Mouse (Mus musculus) heart, embryonic 13.5 days (tissue): ENCODE data around the gene Parp16. TPM values are rescaled to one million over a fixed set of nuclear protein-coding genes. Genes with fewer than 3 reads are reported as not detected.
A peak's percentile ranks its signal among the peaks of the same experiment; 100 is the strongest.

ENCODE experiments used
- ATAC-seq: fragments of 200-750 bp; cut with Nextera tagmentation; 2 replicates; pipeline ENCODE4 v1.8.0; 2017; ENCODE audit warnings: moderate TSS enrichment; ENCODE audit not compliant: insufficient number of reproducible peaks, low FRiP score, low TSS enrichment; ENCODE audit errors: extremely low read depth
- H3K27ac ChIP-seq: fragments of 300-500 bp; sonication (generic); replicated peaks from 2 replicates; pipeline ENCODE4 v1.5.1; 2015; ENCODE audit warnings: moderate library complexity, mild to moderate bottlenecking, inconsistent platforms
- H3K27me3 ChIP-seq: fragments of 300-500 bp; sonication (generic); replicated peaks from 2 replicates; pipeline ENCODE4 v1.6.1; 2015; ENCODE audit warnings: mild to moderate bottlenecking, inconsistent platforms
- H3K36me3 ChIP-seq: fragments of 300-500 bp; sonication (generic); 2 replicates; pipeline ENCODE4 v1.6.1; 2015; ENCODE audit warnings: mild to moderate bottlenecking, inconsistent platforms
- H3K4me1 ChIP-seq: fragments of 300-500 bp; sonication (generic); 2 replicates; pipeline ENCODE4 v1.6.1; 2015; ENCODE audit warnings: inconsistent platforms
- H3K4me2 ChIP-seq: fragments of 300-500 bp; sonication (generic); 2 replicates; pipeline ENCODE4 v1.6.1; 2015; ENCODE audit warnings: inconsistent platforms, mild to moderate bottlenecking, moderate library complexity
- H3K4me3 ChIP-seq: fragments of 300-500 bp; sonication (generic); 2 replicates; pipeline ENCODE4 v1.5.1; 2015; ENCODE audit warnings: moderate library complexity, mild to moderate bottlenecking, inconsistent platforms
- H3K9ac ChIP-seq: fragments of 300-500 bp; sonication (generic); 2 replicates; pipeline ENCODE4 v1.6.1; 2015; ENCODE audit warnings: inconsistent platforms, mild to moderate bottlenecking, moderate library complexity
- H3K9me3 ChIP-seq: fragments of 300-500 bp; sonication (generic); 2 replicates; pipeline ENCODE4 v1.6.1; 2016; ENCODE audit warnings: inconsistent platforms
- WGBS: fragments of 180-500 bp; shearing (Covaris S2); methylation state at CpG from one replicate; pipeline ENCODE4 v1.1.7; 2015; ENCODE audit warnings: mixed read lengths; 5-methylcytosine and 5-hydroxymethylcytosine counted together
- polyA plus RNA-seq: library from polyadenylated mRNA; unstranded; fragments of >200 nt; fragmentation: Nextera tagmentation; extraction: Ambion mirVana; gene quantifications from 2 replicates; pipeline ENCODE4 v1.2.1, GENCODE M21; 2015

Gene Parp16
- polyA plus RNA-seq, 1 experiment from 2014 or later: 4.5 TPM

DNA sequence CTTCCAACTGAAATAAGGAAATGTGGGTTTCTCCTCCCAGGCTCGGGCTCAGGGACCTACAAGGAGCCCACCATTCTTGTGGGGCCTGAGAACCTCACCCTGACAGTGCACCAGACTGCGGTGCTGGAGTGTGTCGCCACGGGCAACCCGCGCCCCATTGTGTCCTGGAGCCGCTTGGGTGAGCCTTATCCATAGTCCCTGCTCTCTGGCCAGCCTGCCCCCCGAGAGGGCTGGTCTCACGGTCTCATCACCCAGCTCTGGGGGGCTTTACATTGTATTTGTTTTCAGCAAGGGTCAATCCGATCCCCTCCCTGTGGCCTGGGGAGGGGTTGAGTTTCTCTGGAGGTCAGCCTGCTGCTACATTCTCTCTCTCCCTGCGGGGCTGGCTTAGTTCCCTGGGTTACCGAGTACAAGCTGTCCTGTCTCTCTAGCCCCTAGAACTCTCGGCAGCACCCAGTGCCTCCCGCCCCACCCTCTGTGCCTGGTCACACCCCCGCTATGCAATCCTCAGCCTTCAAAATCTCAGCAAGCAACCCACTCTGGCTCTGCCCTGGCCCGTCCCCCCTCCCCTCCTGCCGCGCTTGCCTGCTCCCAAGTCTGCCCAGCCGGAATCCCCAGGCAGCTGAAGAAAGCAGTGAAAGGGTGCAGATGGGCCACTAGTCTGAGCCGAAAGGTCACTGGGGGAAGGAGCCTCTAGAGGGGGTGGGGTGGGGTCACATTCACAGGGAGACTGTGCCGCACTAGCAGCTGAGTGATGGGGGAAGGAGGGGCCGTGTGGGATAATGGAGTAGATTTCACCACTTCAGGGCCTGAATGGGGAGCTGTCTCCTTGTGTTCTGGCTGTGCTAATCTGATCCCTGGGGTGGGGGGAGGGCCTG is 16.6 kb upstream of the Parp16 start:
- ATAC-seq: 0 out of 2 replicates have a peak, but pooled peaks have one; percentile 26
- peak overlapping the region; percentile 62 for H3K4me2 ChIP-seq
- H3K4me3 ChIP-seq: peak overlapping the region; percentile 16
- no peaks in the 10 kb centered on the region for H3K36me3 ChIP-seq
- peaks cover 31% of the 10 kb centered on the region for H3K27me3 ChIP-seq
- 0 out of 2 replicates have a peak overlapping the region, but pooled peaks have one; percentile 10 for H3K27ac ChIP-seq
- H3K9me3 ChIP-seq: no peaks in the 10 kb centered on the region
- peaks cover 43% of the 10 kb centered on the region for H3K4me1 ChIP-seq
- WGBS: 9% methylated on average over 22 of the region's 22 CpGs
- H3K9ac ChIP-seq: peak overlapping the region; percentile 70

- H3K4me1 ChIP-seq: peaks cover 43% of the 10 kb centered on the region
- H3K36me3 ChIP-seq: no peaks in the 10 kb centered on the region
- H3K4me3 ChIP-seq: peak overlapping the region; percentile 8; the same call in 1 of the 2 replicates
- H3K9ac ChIP-seq: no peak overlapping the region
- H3K27ac ChIP-seq: no peak overlapping the region
- no peak for ATAC-seq
- 23% methylated on average over 17 of the region's 17 CpGs for WGBS
- H3K27me3 ChIP-seq: peaks cover 31% of the 10 kb centered on the region
- peak overlapping the region; percentile 47 for H3K4me2 ChIP-seq
- no peaks in the 10 kb centered on the region for H3K9me3 ChIP-seq
These were observed 15.1 kb upstream of the Parp16 start for GRCm38 (mm10) chr9:65179817-65180624.

DNA sequence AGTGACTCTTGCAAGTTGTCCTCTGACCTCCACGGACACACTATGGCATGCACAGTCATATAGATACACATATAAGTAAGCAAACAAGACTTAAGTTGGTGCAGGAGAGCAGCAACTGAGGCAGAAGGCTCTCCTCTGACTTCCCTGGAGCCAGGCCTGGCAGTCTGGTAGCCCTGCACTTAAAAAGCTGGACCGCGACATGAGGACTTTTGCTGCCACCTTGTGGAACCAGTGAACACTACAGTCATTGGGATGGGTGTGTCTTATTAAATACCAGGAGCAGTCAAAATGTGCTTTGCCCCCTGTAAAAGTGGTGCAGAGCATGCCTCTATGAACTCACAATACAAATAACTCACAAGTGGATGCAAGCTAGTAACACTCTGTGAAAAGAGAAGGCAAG is 6.6 kb upstream of the Parp16 start:
- no peak; the same call in 1 of the 2 replicates for ATAC-seq
- H3K27me3 ChIP-seq: no peaks in the 10 kb centered on the region
- 5% methylated on average over 3 of the region's 3 CpGs for WGBS

GRCm38 (mm10) chr9:65190306-65190705 is 4.8 kb upstream of the Parp16 start:
- 76% methylated on average over 7 of the region's 7 CpGs for WGBS
- H3K36me3 ChIP-seq: no peaks in the 10 kb centered on the region
- H3K9me3 ChIP-seq: no peaks in the 10 kb centered on the region
- ATAC-seq: no peak
- no peaks in the 10 kb centered on the region for H3K27me3 ChIP-seq
- no peak overlapping the region for H3K4me3 ChIP-seq
- no peak overlapping the region for H3K27ac ChIP-seq
- H3K9ac ChIP-seq: no peak overlapping the region
- peaks cover 26% of the 10 kb centered on the region for H3K4me1 ChIP-seq
- H3K4me2 ChIP-seq: no peak overlapping the region

More for the DNA sequence above, 6.6 kb upstream of the Parp16 start:
- no peaks in the 10 kb centered on the region for H3K9me3 ChIP-seq
- no peak overlapping the region for H3K27ac ChIP-seq
- no peaks in the 10 kb centered on the region for H3K36me3 ChIP-seq
- H3K9ac ChIP-seq: no peak overlapping the region
- H3K4me3 ChIP-seq: no peak overlapping the region
- H3K4me1 ChIP-seq: peaks cover 17% of the 10 kb centered on the region
- no peak overlapping the region for H3K4me2 ChIP-seq

DNA sequence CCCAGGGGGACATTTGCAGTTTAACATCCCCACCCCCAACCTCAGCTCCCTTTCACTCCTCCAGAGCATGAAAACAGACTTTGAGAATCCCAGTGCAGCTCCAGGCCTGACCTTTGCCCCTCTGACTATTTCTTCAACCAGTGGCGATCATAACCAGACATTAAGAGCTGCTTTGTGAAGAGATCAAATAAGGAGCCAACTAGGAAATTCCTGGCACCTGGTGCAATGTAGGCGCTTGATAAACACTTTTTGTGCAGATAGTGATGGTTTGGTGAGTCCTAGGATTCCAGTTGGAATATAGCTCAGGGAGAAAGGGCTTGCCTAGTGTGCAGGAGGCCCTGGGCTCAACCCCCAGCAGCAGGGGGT is 3.8 kb upstream of the Parp16 start:
- Histone ChIP-seq H3K36me3 (no peaks in the 10 kb centered on the region), H3K9me3 (no peaks in the 10 kb centered on the region), H3K4me1 (peaks cover 36% of the 10 kb centered on the region), H3K4me2 (no peak overlapping the region), H3K9ac (peak overlapping the region; percentile 2; the same call in 1 of the 2 replicates), H3K4me3 (no peak overlapping the region), H3K27me3 (no peaks in the 10 kb centered on the region), H3K27ac (peak overlapping the region; percentile 62)
- WGBS: 48% methylated on average over 2 of the region's 2 CpGs
- ATAC-seq: no peak

GRCm38 (mm10) chr9:65191755-65192469 is 3.2 kb upstream of the Parp16 start:
- WGBS: 45% methylated on average over 8 of the region's 8 CpGs
- Histone ChIP-seq H3K36me3 (no peaks in the 10 kb centered on the region), H3K4me1 (peaks cover 37% of the 10 kb centered on the region), H3K27ac (peak overlapping the region; percentile 62), H3K27me3 (no peaks in the 10 kb centered on the region), H3K9me3 (no peaks in the 10 kb centered on the region), H3K4me3 (no peak overlapping the region), H3K9ac (peak overlapping the region; percentile 2; the same call in 1 of the 2 replicates), H3K4me2 (no peak overlapping the region)
- no peak for ATAC-seq

DNA sequence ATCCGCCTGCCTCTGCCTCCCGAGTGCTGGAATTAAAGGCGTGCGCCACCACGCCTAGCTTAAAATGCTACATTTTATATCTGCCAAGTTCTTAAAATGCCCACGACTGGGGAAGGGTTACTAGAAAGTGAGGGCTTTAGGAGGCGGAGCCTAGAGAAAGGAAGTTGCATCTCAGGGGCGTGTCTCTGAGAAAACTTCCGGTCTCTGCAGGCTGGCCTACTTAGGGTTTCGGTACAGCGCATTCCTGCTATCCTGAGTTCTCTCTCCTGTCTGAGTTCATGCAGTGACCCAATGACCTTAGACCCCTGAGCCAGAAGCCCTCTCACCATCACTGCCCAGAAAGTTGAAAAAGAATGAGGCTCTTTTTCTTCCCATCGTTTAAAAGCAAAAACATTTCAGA is 1.9 kb upstream of the Parp16 start:
- H3K27ac ChIP-seq: no peak overlapping the region
- H3K4me1 ChIP-seq: peaks cover 48% of the 10 kb centered on the region
- WGBS: 66% methylated on average over 12 of the region's 12 CpGs
- H3K9me3 ChIP-seq: no peaks in the 10 kb centered on the region
- H3K27me3 ChIP-seq: no peaks in the 10 kb centered on the region
- H3K4me2 ChIP-seq: peak overlapping the region; percentile 22; the same call in 1 of the 2 replicates
- no peaks in the 10 kb centered on the region for H3K36me3 ChIP-seq
- no peak overlapping the region for H3K9ac ChIP-seq
- ATAC-seq: no peak
- H3K4me3 ChIP-seq: no peak overlapping the region

DNA sequence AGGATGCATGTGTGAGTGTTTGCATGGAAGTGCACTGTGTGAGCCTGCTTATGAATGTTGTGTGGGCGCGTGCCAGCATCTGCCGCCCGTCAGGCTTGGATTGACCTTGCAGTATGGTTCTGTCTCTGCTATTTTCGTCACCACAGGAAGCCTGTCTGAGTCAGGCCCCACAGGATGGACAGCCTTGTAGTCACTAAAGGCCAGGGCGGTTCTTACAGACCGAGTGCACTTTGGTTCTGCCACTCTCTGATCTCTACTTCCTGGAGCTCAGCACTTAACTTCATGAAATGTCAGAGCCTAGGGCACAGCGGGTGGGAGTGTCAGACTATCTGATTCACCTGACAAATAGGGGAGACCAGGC is 448 bp downstream of the Parp16 start:
- 0 out of 2 replicates have a peak overlapping the region, but pooled peaks have one; percentile 1 for H3K4me3 ChIP-seq

DNA sequence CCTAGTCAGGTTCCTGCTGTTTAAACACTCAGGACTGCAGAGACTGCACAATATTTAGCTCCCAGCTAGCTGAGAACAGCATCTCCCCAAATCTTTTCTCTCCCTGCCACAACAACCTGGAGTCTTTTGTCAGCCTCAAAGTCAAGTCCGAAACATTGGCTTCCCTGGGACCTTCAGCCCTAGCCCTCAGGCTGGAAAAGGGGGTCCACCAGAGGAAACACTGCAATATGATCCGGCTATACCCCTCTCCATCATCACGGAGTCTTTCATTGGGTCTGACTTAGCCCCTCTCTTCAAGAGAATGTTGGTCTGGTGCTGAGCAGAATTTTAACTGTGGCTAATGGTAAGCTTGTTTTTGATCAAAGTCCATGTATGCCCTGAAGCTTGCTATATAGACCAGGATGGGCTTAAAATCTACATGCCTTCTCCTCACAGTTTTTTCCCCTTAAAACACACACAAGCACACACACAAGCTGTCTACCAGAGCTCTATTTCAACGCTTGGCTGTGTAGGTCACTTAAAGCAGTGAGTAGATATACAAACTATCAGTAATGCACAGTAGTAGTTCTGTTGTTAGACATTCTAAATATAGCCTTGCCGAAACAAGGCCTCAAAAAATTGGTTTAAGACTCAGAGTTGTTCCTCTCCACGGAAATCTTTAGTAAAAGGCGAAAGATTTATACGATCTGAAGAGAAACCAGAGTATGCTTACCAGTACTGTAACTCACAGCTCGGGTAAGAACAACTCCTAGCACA is 1.0 kb downstream of the Parp16 start:
- peak; percentile 69; the same call in 1 of the 2 replicates for ATAC-seq

More for the DNA sequence above, 448 bp downstream of the Parp16 start:
- no peak; the same call in 1 of the 2 replicates for ATAC-seq
- Histone ChIP-seq H3K4me1 (peaks cover 54% of the 10 kb centered on the region), H3K36me3 (no peaks in the 10 kb centered on the region), H3K4me2 (peak overlapping the region; percentile 55), H3K9ac (peak overlapping the region; percentile 78), H3K9me3 (no peaks in the 10 kb centered on the region), H3K27ac (peak overlapping the region; percentile 93), H3K27me3 (no peaks in the 10 kb centered on the region)
- 17% methylated on average over 8 of the region's 8 CpGs for WGBS

DNA sequence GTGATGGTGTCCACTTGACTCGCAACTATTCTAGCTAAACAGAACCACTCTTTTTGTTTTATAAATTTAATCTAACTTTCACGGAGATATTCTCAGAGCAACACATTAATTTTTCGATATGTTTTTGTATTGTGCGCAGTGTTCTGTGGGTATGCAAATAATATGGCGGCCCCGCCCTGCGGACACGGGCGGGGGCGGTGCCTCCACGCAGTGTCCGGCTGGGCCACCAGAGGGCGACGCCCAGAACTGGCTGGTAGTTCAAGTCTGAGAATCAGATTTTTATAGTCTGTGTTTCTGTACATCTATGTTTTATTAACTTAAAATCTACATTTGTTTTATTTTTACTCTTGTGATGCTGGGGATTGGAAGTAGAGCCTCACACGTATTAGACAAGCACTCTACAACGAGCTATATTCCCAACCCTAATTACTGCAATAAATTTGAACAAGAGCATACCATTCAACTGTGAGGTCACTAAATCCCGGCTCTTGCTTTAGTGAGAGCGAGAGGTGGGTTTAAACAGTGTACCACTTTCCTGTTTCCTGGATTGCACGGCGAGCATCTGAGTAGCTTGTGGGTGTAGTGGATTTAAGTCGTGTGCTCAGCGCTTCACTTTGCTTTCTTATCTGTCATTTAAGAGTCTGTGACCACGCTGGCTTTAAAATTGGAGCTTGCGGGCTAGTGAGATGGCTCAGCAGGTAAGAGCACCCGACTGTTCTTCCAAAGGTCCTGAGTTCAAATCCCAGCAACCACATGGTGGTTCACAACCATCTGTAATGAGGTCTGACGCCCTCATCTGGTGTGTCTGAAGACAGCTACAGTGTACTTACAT is 1.8 kb downstream of the Parp16 start:
- Histone ChIP-seq H3K4me3 (peak overlapping the region; percentile 32), H3K27me3 (no peaks in the 10 kb centered on the region), H3K4me1 (peaks cover 44% of the 10 kb centered on the region), H3K9me3 (no peaks in the 10 kb centered on the region), H3K27ac (peak overlapping the region; percentile 93), H3K36me3 (no peaks in the 10 kb centered on the region), H3K4me2 (peak overlapping the region; percentile 55), H3K9ac (peak overlapping the region; percentile 78)
- peak; percentile 65; the same call in 1 of the 2 replicates for ATAC-seq
- 13% methylated on average over 26 of the region's 26 CpGs for WGBS

More for the DNA sequence above, 1.0 kb downstream of the Parp16 start:
- WGBS: 5% methylated on average over 9 of the region's 9 CpGs
- peak overlapping the region; percentile 32 for H3K4me3 ChIP-seq
- H3K4me1 ChIP-seq: peaks cover 52% of the 10 kb centered on the region
- no peaks in the 10 kb centered on the region for H3K36me3 ChIP-seq
- H3K4me2 ChIP-seq: peak overlapping the region; percentile 55
- H3K9me3 ChIP-seq: no peaks in the 10 kb centered on the region
- peak overlapping the region; percentile 93 for H3K27ac ChIP-seq
- H3K27me3 ChIP-seq: no peaks in the 10 kb centered on the region
- peak overlapping the region; percentile 78 for H3K9ac ChIP-seq
